Mouse (Mus musculus) stomach, embryonic 14.5 days (tissue): ENCODE results near the gene Cic. TPM values are rescaled to one million over a fixed set of nuclear protein-coding genes. Genes with fewer than 3 reads are reported as not detected.

Experiments
- ATAC-seq: fragments of 200-750 bp; cut with Nextera tagmentation; 2 replicates; pipeline ENCODE4 v1.8.0; 2017; ENCODE audit warnings: low read depth, moderate TSS enrichment; ENCODE audit not compliant: insufficient number of reproducible peaks, insufficient read depth, low FRiP score
- H3K27ac ChIP-seq: fragments of 300-500 bp; sonication (generic); 2 replicates; pipeline ENCODE4 v1.5.1; 2014; ENCODE audit warnings: mild to moderate bottlenecking, low read length, moderate library complexity, mixed read lengths
- H3K27me3 ChIP-seq: fragments of 300-500 bp; sonication (generic); 2 replicates; pipeline ENCODE4 v1.6.1; 2014; ENCODE audit warnings: low read length, control low read depth, mixed read lengths; ENCODE audit not compliant: control insufficient read depth, insufficient read depth
- H3K36me3 ChIP-seq: fragments of 300-500 bp; sonication (generic); 2 replicates; pipeline ENCODE4 v1.6.1; 2014; ENCODE audit warnings: mild to moderate bottlenecking, control low read depth, low read length, moderate library complexity, mixed read lengths; ENCODE audit not compliant: control insufficient read depth, insufficient read depth
- H3K4me1 ChIP-seq: fragments of 300-500 bp; sonication (generic); 2 replicates; pipeline ENCODE4 v1.6.1; 2014; ENCODE audit warnings: low read length, control low read depth, mixed read lengths; ENCODE audit not compliant: control insufficient read depth, insufficient read depth
- H3K4me2 ChIP-seq: fragments of 300-500 bp; sonication (generic); replicated peaks from 2 replicates; pipeline ENCODE4 v1.6.1; 2014; ENCODE audit warnings: low read depth, low read length, control low read depth
- H3K4me3 ChIP-seq: fragments of 300-500 bp; sonication (generic); 2 replicates; pipeline ENCODE4 v1.5.1; 2014; ENCODE audit warnings: low read depth, low read length, control low read depth
- H3K9ac ChIP-seq: fragments of 300-500 bp; sonication (generic); replicated peaks from 2 replicates; pipeline ENCODE4 v1.6.1; 2014; ENCODE audit warnings: low read depth, mild to moderate bottlenecking, control low read depth, low read length, moderate library complexity, mixed read lengths
- H3K9me3 ChIP-seq: fragments of 300-500 bp; sonication (generic); 2 replicates; pipeline ENCODE4 v1.6.1; 2016; ENCODE audit warnings: low read depth, low read length, control low read depth; ENCODE audit not compliant: control insufficient read depth
- WGBS: fragments of 180-500 bp; shearing (Covaris S2); extraction: QIAGEN DNeasy Blood & Tissue Kit; methylation state at CpG from one replicate; pipeline ENCODE4 v1.1.7; 2014; 5-methylcytosine and 5-hydroxymethylcytosine counted together
- polyA plus RNA-seq: library from polyadenylated mRNA; unstranded; fragments of >200 nt; fragmentation: Nextera tagmentation; extraction: Ambion mirVana; gene quantifications from 2 replicates; pipeline ENCODE4 v1.2.1, GENCODE M21; 2014

Cic gene
- polyA plus RNA-seq, 1 experiment from 2014 or later: 51.4 TPM

DNA sequence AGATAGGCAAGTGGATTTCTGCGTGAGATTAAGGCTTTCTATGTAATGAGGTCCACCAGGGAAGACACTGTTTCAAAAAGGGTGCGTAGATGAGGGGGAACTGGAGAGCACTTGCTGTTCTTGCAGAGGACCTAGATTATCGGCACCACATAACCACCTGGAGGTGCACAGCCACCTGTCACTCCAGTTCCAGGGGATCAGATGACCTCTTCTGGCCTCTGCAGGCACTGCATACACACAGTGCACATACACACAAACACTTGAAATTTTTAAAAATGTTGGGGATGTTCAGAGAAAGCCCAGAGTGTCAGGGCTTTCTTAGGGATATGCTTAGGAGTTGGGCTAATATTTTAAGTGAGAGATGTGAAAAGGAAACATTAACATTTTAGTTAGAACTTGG lies 22.4 kb downstream of the Cic start:
- peaks cover 4% of the 10 kb centered on the region for H3K4me1 ChIP-seq
- 96% methylated on average over 3 of the region's 3 CpGs for WGBS
- no peak for ATAC-seq
- no peak overlapping the region for H3K9ac ChIP-seq
- H3K36me3 ChIP-seq: peaks cover 94% of the 10 kb centered on the region
- no peak overlapping the region for H3K4me2 ChIP-seq
- no peak overlapping the region for H3K27ac ChIP-seq
- H3K4me3 ChIP-seq: no peak overlapping the region
- H3K9me3 ChIP-seq: no peaks in the 10 kb centered on the region
- H3K27me3 ChIP-seq: no peaks in the 10 kb centered on the region

GRCm38 (mm10) chr7:25290463-25290862 lies 23.0 kb downstream of the Cic start:
- no peaks in the 10 kb centered on the region for H3K27me3 ChIP-seq
- peak overlapping the region; percentile 16; the same call in 1 of the 2 replicates for H3K27ac ChIP-seq
- H3K4me1 ChIP-seq: 0 out of 2 replicates have a peak, but pooled peaks cover 2% of the 10 kb centered on the region
- 96% methylated on average over 1 of the region's 1 CpGs for WGBS
- no peak overlapping the region for H3K4me2 ChIP-seq
- H3K4me3 ChIP-seq: no peak overlapping the region
- no peaks in the 10 kb centered on the region for H3K9me3 ChIP-seq
- peaks cover 93% of the 10 kb centered on the region for H3K36me3 ChIP-seq
- H3K9ac ChIP-seq: no peak overlapping the region
- 0 out of 2 replicates have a peak, but pooled peaks have one; percentile 17 for ATAC-seq

DNA sequence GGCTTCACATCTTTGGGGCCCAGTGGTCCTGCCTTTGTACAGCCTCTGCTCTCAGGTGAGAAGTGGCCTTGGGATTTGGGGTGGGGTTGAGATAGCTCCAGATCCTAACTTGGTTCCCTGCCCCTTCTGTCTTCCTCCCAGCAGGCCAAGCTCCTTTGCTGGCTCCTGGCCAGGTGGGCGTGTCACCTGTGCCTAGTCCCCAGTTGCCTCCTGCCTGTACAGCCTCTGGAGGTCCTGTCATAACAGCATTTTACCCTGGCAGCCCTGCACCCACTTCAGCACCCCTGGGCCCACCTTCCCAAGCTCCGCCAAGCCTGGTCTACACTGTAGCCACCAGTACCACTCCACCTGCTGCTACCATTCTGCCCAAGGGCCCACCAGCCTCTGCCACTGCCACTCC lies 23.4 kb downstream of the Cic start:
- peaks cover 2% of the 10 kb centered on the region; the same call in 1 of the 2 replicates for H3K4me1 ChIP-seq
- H3K27ac ChIP-seq: peak overlapping the region; percentile 16; the same call in 1 of the 2 replicates
- no peaks in the 10 kb centered on the region for H3K27me3 ChIP-seq
- ATAC-seq: 0 out of 2 replicates have a peak, but pooled peaks have one; percentile 12
- no peaks in the 10 kb centered on the region for H3K9me3 ChIP-seq
- peaks cover 93% of the 10 kb centered on the region for H3K36me3 ChIP-seq
- H3K4me3 ChIP-seq: no peak overlapping the region
- no peak overlapping the region for H3K4me2 ChIP-seq
- no peak overlapping the region for H3K9ac ChIP-seq
- 91% methylated on average over 2 of the region's 2 CpGs for WGBS

DNA sequence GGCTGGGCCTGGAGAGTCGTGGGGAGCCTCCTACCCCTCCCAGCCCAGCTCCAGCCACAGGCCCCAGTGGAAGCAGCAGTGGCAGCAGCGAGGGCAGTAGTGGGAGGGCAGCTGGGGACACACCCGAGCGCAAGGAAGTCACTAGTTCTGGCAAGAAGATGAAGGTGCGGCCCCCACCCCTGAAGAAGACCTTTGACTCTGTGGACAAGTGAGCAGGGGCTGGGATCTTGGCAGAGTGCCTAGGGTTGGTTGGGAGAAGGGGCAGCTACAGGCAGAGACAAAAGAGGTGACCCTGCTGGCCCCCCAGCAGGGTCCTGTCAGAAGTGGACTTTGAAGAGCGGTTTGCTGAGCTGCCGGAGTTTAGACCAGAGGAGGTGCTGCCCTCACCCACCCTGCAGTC lies 24.6 kb downstream of the Cic start:
- H3K4me1 ChIP-seq: peaks cover 8% of the 10 kb centered on the region; the same call in 1 of the 2 replicates
- peaks cover 83% of the 10 kb centered on the region for H3K36me3 ChIP-seq
- ATAC-seq: no peak
- no peak overlapping the region for H3K27ac ChIP-seq
- no peaks in the 10 kb centered on the region for H3K9me3 ChIP-seq
- H3K4me3 ChIP-seq: no peak overlapping the region
- H3K9ac ChIP-seq: no peak overlapping the region
- no peak overlapping the region for H3K4me2 ChIP-seq
- 59% methylated on average over 7 of the region's 7 CpGs for WGBS
- no peaks in the 10 kb centered on the region for H3K27me3 ChIP-seq

GRCm38 (mm10) chr7:25293191-25293739 lies 25.8 kb downstream of the Cic start:
- Histone ChIP-seq H3K36me3 (peaks cover 71% of the 10 kb centered on the region), H3K9me3 (no peaks in the 10 kb centered on the region), H3K4me3 (no peak overlapping the region), H3K9ac (no peak overlapping the region), H3K4me1 (peaks cover 8% of the 10 kb centered on the region; the same call in 1 of the 2 replicates), H3K27me3 (no peaks in the 10 kb centered on the region), H3K4me2 (no peak overlapping the region), H3K27ac (no peak overlapping the region)
- 74% methylated on average over 9 of the region's 10 CpGs for WGBS
- ATAC-seq: no peak

GRCm38 (mm10) chr7:25294495-25294894 lies 27.0 kb downstream of the Cic start:
- no peak overlapping the region for H3K4me3 ChIP-seq
- ATAC-seq: no peak
- no peaks in the 10 kb centered on the region for H3K27me3 ChIP-seq
- H3K4me2 ChIP-seq: no peak overlapping the region
- H3K27ac ChIP-seq: no peak overlapping the region
- peaks cover 8% of the 10 kb centered on the region; the same call in 1 of the 2 replicates for H3K4me1 ChIP-seq
- 86% methylated on average over 4 of the region's 4 CpGs for WGBS
- H3K9me3 ChIP-seq: no peaks in the 10 kb centered on the region
- no peak overlapping the region for H3K9ac ChIP-seq
- peaks cover 59% of the 10 kb centered on the region for H3K36me3 ChIP-seq

GRCm38 (mm10) chr7:25294960-25295722 lies 27.6 kb downstream of the Cic start:
- Histone ChIP-seq H3K9ac (no peak overlapping the region), H3K4me1 (peaks cover 8% of the 10 kb centered on the region; the same call in 1 of the 2 replicates), H3K27ac (no peak overlapping the region), H3K4me3 (no peak overlapping the region), H3K36me3 (peaks cover 52% of the 10 kb centered on the region), H3K9me3 (no peaks in the 10 kb centered on the region), H3K27me3 (no peaks in the 10 kb centered on the region), H3K4me2 (no peak overlapping the region)
- ATAC-seq: no peak
- 84% methylated on average over 12 of the region's 12 CpGs for WGBS

DNA sequence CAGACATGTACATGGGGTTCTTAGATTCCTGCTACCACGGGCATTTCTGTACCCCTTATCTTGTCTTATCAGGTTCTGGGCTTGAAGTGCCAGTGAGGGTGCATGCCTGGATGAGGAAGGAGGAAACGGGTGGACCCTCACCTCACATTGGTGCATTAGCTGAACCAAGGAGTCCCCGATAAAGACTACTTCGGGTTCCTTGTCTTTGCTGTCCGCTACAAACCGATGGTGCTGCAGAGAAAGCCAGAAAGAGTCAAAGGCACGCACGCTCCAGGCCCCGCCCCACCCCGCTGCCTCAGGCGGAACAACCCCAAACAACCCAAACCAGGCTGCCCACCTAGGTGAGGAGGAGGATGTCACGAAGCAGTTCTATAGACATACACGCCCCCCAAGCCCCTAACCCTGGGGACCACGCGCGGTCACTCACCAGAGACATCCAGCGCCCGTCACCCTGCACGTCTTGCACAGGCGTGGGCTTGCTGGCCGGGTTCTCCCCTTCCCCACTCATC lies 29.5 kb downstream of the Cic start:
- peaks cover 34% of the 10 kb centered on the region for H3K36me3 ChIP-seq
- no peaks in the 10 kb centered on the region for H3K9me3 ChIP-seq
- peak; percentile 39; the same call in 1 of the 2 replicates for ATAC-seq
- H3K27me3 ChIP-seq: no peaks in the 10 kb centered on the region
- peak overlapping the region; percentile 60 for H3K9ac ChIP-seq
- H3K4me3 ChIP-seq: peak overlapping the region; percentile 66
- H3K4me2 ChIP-seq: peak overlapping the region; percentile 69
- WGBS: under 1% methylated on average over 21 of the region's 21 CpGs
- H3K4me1 ChIP-seq: peaks cover 6% of the 10 kb centered on the region; the same call in 1 of the 2 replicates
- H3K27ac ChIP-seq: peak overlapping the region; percentile 92
